Mouse (Mus musculus): ENCODE measurements around the gene Rbm20. TPM values are rescaled to one million over a fixed set of nuclear protein-coding genes. Genes with fewer than 3 reads are reported as not detected.
A peak's percentile ranks its signal among the peaks of the same experiment; 100 is the strongest.
"Not testable (repeated sequence)": the region's sequence is repeated elsewhere in the genome, so short reads cannot be mapped to it uniquely, and the experiment has no call there.

Rbm20 gene
- polyA plus RNA-seq, 1 experiment from 2014 or later: 2.7 TPM

DNA sequence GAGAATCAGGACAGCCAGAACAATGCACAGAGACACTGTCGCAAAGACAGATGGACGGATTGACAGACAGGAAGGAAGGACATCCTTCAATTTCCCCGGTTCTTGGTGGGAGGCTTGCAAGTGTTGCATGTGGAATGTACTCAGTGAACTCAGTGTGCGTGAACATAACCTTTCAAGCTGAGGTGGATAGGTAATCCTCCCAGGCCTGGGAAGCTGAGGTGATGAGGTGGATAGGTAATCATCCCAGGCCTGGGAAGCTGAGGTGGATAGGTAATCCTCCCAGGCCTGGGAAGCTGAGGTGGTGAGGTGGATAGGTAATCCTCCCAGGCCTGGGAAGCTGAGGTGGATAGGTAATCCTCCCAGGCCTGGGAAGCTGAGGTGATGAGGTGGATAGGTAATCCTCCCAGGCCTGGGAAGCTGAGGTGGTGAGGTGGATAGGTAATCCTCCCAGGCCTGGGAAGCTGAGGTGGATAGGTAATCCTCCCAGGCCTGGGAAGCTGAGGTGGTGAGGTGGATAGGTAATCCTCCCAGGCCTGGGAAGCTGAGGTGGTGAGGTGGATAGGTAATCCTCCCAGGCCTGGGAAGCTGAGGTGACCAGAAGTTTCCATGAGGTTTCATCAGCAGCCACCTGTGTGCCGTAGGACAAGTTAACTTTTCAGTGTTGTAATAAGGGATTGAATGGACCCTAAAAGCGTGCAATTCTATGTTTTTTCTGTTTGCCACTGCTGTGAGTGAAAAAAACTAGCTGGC lies 129.6 kb downstream of the Rbm20 start:
- not testable (repeated sequence) for H3K4me1 ChIP-seq (ENCODE audit: control insufficient read depth, insufficient read depth, low read length); H3K27ac ChIP-seq (replicated peaks; ENCODE audit: low read depth, low read length); H3K4me2 ChIP-seq (ENCODE audit: low read depth, severe bottlenecking); H3K4me3 ChIP-seq (ENCODE audit: low read depth, low read length); DNase-seq (ENCODE audit: low spot score); ATAC-seq (ENCODE audit: insufficient number of reproducible peaks, low FRiP score, low TSS enrichment, low read depth); H3K27me3 ChIP-seq (ENCODE audit: control insufficient read depth, insufficient read depth, low read length); H3K36me3 ChIP-seq (ENCODE audit: control insufficient read depth, insufficient read depth, low read length); H3K9me3 ChIP-seq (ENCODE audit: control insufficient read depth, low read length); H3K9ac ChIP-seq (ENCODE audit: low read length)
- 80% methylated on average over 6 of the region's 6 CpGs for WGBS

DNA sequence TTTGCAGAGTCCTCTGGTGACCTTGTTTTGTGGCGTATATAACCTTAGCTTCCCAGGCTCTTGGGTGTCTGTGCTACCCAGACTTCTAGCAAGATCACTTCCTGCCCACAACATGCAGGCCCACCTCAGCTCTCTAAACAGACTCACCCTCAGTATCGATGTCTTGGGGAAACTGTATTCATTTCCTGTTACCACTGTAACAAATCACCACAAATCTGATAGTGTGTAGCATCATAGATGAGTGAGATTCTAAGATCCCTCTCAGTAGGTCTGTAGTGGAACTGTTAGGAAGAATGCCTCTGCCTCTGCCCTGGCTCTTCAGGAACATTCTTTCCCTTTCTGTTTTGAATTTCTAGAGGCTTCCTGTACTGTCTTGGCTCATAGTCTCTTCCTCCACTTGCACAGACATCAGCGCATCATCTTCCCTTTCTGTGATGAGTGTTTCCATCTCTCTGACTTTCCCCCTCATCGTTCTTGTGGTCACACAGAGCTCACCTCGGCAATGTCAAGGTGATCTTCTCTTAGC lies 130.2 kb downstream of the Rbm20 start:
- WGBS: 86% methylated on average over 5 of the region's 5 CpGs
- Histone ChIP-seq H3K4me1 (ENCODE audit: control insufficient read depth, insufficient read depth, low read length) (peaks cover 9% of the 10 kb centered on the region), H3K9me3 (ENCODE audit: control insufficient read depth, low read length) (no peaks in the 10 kb centered on the region), H3K36me3 (ENCODE audit: control insufficient read depth, insufficient read depth, low read length) (no peaks in the 10 kb centered on the region), H3K4me2 (ENCODE audit: low read depth, severe bottlenecking) (no peak overlapping the region), H3K27me3 (ENCODE audit: control insufficient read depth, insufficient read depth, low read length) (no peaks in the 10 kb centered on the region), H3K4me3 (ENCODE audit: low read depth, low read length) (no peak overlapping the region), H3K27ac (replicated peaks; ENCODE audit: low read depth, low read length) (no peak overlapping the region), H3K9ac (ENCODE audit: low read length) (no peak overlapping the region)
- no peak for DNase-seq (ENCODE audit: low spot score)
- no peak for ATAC-seq (ENCODE audit: insufficient number of reproducible peaks, low FRiP score, low TSS enrichment, low read depth)

DNA sequence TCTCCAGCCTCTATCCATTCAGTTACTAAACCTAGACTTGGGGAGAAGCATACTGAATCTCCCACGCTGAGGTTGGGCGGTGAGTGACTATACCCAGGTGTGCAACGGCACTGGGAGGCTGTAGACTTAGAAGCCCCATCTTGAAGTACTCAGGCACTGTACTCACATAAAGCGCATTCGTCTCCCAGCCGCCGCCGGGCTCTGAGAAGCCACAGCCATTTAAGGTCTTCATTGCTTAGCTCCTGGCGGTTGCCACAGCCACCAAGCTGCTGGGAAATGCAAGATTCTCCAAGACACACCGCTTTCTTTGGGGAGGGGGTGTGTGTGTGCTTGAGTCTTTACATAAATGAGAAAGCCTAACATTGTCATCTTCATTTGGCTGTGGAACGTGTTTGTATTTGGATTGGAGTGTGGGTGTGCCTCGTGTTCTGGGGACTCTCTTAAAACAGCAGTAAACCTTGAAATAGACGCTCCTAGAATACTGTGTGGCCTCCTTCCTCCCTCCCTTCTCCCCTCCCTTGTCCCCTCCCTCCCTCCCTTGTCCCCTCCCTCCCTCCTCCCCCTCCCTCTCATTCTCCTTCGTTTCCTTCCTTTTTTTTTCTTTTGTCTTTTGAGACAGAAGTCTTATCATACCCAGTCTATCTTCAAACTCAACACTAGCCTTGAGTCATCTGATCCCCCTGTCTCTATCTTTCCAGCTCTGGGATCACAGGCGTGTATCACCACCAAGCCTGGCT lies 131.1 kb downstream of the Rbm20 start:
- DNase-seq (ENCODE audit: low spot score) (no peak), ATAC-seq (ENCODE audit: insufficient number of reproducible peaks, low FRiP score, low TSS enrichment, low read depth) (no peak)
- H3K36me3 ChIP-seq (ENCODE audit: control insufficient read depth, insufficient read depth, low read length): no peaks in the 10 kb centered on the region
- no peak overlapping the region for H3K27ac ChIP-seq (replicated peaks; ENCODE audit: low read depth, low read length)
- peaks cover 9% of the 10 kb centered on the region for H3K4me1 ChIP-seq (ENCODE audit: control insufficient read depth, insufficient read depth, low read length)
- 52% methylated on average over 15 of the region's 15 CpGs for WGBS
- H3K9me3 ChIP-seq (ENCODE audit: control insufficient read depth, low read length): no peaks in the 10 kb centered on the region
- no peak overlapping the region for H3K9ac ChIP-seq (ENCODE audit: low read length)
- no peaks in the 10 kb centered on the region for H3K27me3 ChIP-seq (ENCODE audit: control insufficient read depth, insufficient read depth, low read length)
- H3K4me2 ChIP-seq (ENCODE audit: low read depth, severe bottlenecking): no peak overlapping the region
- no peak overlapping the region for H3K4me3 ChIP-seq (ENCODE audit: low read depth, low read length)

DNA sequence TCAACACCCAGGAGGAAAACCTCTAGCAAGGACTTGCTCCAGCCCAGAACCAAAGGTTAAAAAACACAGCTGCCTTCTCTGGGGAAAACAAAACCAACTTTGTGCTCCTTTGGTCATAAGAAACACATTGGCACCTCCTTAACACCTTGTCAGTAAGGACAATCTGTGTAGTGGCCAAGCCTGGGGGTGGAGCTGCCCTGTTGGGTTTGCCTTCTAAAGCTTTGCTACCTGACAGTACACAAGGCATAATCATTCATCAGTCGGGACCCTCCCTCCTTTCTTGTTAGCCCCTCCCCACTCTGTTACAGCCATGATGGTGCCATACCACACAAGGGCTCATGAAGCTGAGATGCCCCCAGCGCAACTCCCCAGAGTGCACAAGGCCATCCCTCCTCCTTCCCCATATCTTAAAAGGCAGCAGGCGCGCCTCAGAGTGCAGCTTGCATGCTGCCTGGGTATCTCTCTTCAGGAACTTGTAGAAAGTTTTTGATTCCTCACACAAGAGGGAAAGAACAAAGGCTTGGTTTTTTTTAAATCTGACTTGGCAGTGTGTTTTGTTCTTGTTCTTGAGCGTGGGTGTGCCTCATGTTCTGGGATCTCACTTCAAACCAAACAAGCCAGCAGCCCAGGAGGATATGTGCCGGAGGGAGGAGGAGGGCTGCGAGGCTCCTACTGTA lies 132.2 kb downstream of the Rbm20 start:
- ATAC-seq (ENCODE audit: insufficient number of reproducible peaks, low FRiP score, low TSS enrichment, low read depth) (no peak), DNase-seq (ENCODE audit: low spot score) (no peak)
- H3K27ac ChIP-seq (replicated peaks; ENCODE audit: low read depth, low read length): no peak overlapping the region
- peaks cover 9% of the 10 kb centered on the region for H3K4me1 ChIP-seq (ENCODE audit: control insufficient read depth, insufficient read depth, low read length)
- H3K27me3 ChIP-seq (ENCODE audit: control insufficient read depth, insufficient read depth, low read length): no peaks in the 10 kb centered on the region
- H3K9ac ChIP-seq (ENCODE audit: low read length): no peak overlapping the region
- H3K9me3 ChIP-seq (ENCODE audit: control insufficient read depth, low read length): no peaks in the 10 kb centered on the region
- 47% methylated on average over 7 of the region's 7 CpGs for WGBS
- no peak overlapping the region for H3K4me2 ChIP-seq (ENCODE audit: low read depth, severe bottlenecking)
- H3K36me3 ChIP-seq (ENCODE audit: control insufficient read depth, insufficient read depth, low read length): no peaks in the 10 kb centered on the region
- H3K4me3 ChIP-seq (ENCODE audit: low read depth, low read length): no peak overlapping the region

DNA sequence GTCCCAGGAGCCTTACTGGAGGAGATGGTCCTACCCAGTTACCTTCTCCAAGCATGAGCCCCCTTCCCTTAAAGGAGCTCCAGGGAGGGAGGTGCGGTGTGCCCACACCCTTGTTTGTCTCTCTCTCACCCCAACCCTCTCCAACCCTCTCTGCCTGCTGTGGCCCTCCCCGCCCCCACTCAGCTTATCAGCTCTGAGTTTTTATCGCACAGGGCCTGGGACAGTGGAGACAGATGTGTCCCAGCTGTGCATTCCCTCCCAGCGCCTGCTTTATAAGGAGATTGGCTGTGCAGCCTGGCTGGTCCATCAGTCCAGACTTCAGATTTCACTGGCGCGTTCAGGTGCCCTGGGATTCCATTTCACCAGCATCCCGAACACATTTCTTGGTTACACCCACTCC lies 132.9 kb downstream of the Rbm20 start:
- no peak overlapping the region for H3K4me2 ChIP-seq (ENCODE audit: low read depth, severe bottlenecking)
- ATAC-seq (ENCODE audit: insufficient number of reproducible peaks, low FRiP score, low TSS enrichment, low read depth): 0 out of 2 replicates have a peak, but pooled peaks have one; percentile 33
- no peak overlapping the region for H3K4me3 ChIP-seq (ENCODE audit: low read depth, low read length)
- 50% methylated on average over 7 of the region's 7 CpGs for WGBS
- H3K27ac ChIP-seq (replicated peaks; ENCODE audit: low read depth, low read length): no peak overlapping the region
- H3K36me3 ChIP-seq (ENCODE audit: control insufficient read depth, insufficient read depth, low read length): no peaks in the 10 kb centered on the region
- DNase-seq (ENCODE audit: low spot score): no peak
- H3K27me3 ChIP-seq (ENCODE audit: control insufficient read depth, insufficient read depth, low read length): no peaks in the 10 kb centered on the region
- no peak overlapping the region for H3K9ac ChIP-seq (ENCODE audit: low read length)
- peaks cover 9% of the 10 kb centered on the region for H3K4me1 ChIP-seq (ENCODE audit: control insufficient read depth, insufficient read depth, low read length)
- H3K9me3 ChIP-seq (ENCODE audit: control insufficient read depth, low read length): no peaks in the 10 kb centered on the region

DNA sequence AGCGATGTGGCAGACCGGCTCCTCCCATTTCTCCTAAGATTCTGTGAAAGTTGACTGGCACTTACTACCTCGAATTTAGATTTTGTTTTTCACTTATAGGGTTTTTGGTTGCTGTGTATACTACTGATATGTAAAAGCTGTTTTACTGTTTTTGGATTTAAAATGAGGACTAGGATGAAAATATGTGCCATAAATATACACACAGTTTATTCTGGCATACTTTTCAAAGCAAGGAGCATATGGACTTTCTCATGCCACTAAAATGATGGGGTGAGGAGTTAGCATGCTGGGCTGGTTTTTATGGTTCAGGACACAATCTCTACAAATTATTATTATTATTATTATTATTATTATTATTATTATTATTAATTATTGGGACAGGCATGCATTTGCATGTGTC lies 133.5 kb downstream of the Rbm20 start:
- no peak overlapping the region for H3K27ac ChIP-seq (replicated peaks; ENCODE audit: low read depth, low read length)
- no peaks in the 10 kb centered on the region for H3K27me3 ChIP-seq (ENCODE audit: control insufficient read depth, insufficient read depth, low read length)
- 83% methylated on average over 3 of the region's 3 CpGs for WGBS
- DNase-seq (ENCODE audit: low spot score) (no peak), ATAC-seq (ENCODE audit: insufficient number of reproducible peaks, low FRiP score, low TSS enrichment, low read depth) (no peak)
- peaks cover 10% of the 10 kb centered on the region for H3K4me1 ChIP-seq (ENCODE audit: control insufficient read depth, insufficient read depth, low read length)
- H3K9me3 ChIP-seq (ENCODE audit: control insufficient read depth, low read length): no peaks in the 10 kb centered on the region
- H3K9ac ChIP-seq (ENCODE audit: low read length): no peak overlapping the region
- no peak overlapping the region for H3K4me2 ChIP-seq (ENCODE audit: low read depth, severe bottlenecking)
- no peak overlapping the region for H3K4me3 ChIP-seq (ENCODE audit: low read depth, low read length)
- H3K36me3 ChIP-seq (ENCODE audit: control insufficient read depth, insufficient read depth, low read length): no peaks in the 10 kb centered on the region

DNA sequence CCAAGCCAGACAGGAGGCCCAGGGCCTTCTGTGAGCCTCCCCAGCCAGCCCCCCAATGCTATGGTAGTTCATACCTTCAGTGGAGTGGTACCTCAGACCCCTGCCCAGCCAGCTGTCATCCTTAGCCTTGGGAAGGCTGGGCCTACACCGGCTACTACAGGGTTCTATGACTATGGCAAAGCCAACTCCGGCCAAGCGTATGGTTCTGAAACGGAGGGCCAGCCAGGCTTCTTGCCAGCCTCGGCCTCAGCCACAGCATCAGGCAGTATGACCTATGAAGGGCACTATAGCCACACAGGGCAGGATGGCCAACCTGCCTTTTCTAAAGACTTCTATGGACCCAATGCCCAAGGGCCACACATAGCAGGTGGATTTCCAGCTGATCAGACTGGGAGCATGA lies 136.5 kb downstream of the Rbm20 start:
- no peak overlapping the region for H3K27ac ChIP-seq (replicated peaks; ENCODE audit: low read depth, low read length)
- no peak for DNase-seq (ENCODE audit: low spot score)
- ATAC-seq (ENCODE audit: insufficient number of reproducible peaks, low FRiP score, low TSS enrichment, low read depth): no peak
- no peak overlapping the region for H3K4me2 ChIP-seq (ENCODE audit: low read depth, severe bottlenecking)
- 97% methylated on average over 5 of the region's 5 CpGs for WGBS
- H3K9me3 ChIP-seq (ENCODE audit: control insufficient read depth, low read length): no peaks in the 10 kb centered on the region
- H3K9ac ChIP-seq (ENCODE audit: low read length): no peak overlapping the region
- no peak overlapping the region for H3K4me3 ChIP-seq (ENCODE audit: low read depth, low read length)
- no peaks in the 10 kb centered on the region for H3K27me3 ChIP-seq (ENCODE audit: control insufficient read depth, insufficient read depth, low read length)
- peaks cover 10% of the 10 kb centered on the region for H3K4me1 ChIP-seq (ENCODE audit: control insufficient read depth, insufficient read depth, low read length)
- H3K36me3 ChIP-seq (ENCODE audit: control insufficient read depth, insufficient read depth, low read length): no peaks in the 10 kb centered on the region

DNA sequence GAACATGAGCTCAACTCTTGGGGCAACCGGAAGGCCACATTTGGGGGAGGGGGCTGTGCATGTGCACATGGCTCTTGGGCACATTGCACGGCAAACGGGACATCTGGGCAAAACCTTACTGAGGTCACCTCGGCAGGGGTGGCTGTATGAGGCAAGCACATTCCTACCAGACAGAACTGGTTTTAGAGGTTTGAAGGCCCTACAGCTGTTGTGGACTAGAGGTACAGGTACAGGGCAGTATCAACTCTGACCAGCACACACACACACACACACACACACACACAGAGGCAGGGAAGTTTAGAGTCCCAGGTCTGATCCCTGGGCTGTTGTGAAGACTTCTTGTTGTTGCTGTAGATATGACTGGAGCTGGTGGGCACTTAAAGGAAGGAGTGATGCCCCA lies 138.6 kb downstream of the Rbm20 start:
- Histone ChIP-seq H3K4me3 (ENCODE audit: low read depth, low read length) (no peak overlapping the region), H3K9ac (ENCODE audit: low read length) (no peak overlapping the region), H3K9me3 (ENCODE audit: control insufficient read depth, low read length) (no peaks in the 10 kb centered on the region), H3K4me1 (ENCODE audit: control insufficient read depth, insufficient read depth, low read length) (0 out of 2 replicates have a peak, but pooled peaks cover 6% of the 10 kb centered on the region), H3K36me3 (ENCODE audit: control insufficient read depth, insufficient read depth, low read length) (no peaks in the 10 kb centered on the region), H3K4me2 (ENCODE audit: low read depth, severe bottlenecking) (no peak overlapping the region), H3K27me3 (ENCODE audit: control insufficient read depth, insufficient read depth, low read length) (no peaks in the 10 kb centered on the region), H3K27ac (replicated peaks; ENCODE audit: low read depth, low read length) (no peak overlapping the region)
- WGBS: 71% methylated on average over 4 of the region's 4 CpGs
- DNase-seq (ENCODE audit: low spot score): no peak
- no peak for ATAC-seq (ENCODE audit: insufficient number of reproducible peaks, low FRiP score, low TSS enrichment, low read depth)

Measured in limb, embryonic 11.5 days (tissue).